Mouse (Mus musculus) colon, adult 2 months (tissue): ENCODE measurements around the gene Usp16. TPM values are rescaled to one million over a fixed set of nuclear protein-coding genes. Genes with fewer than 3 reads are reported as not detected.

Source experiments
- polyA plus RNA-seq: library from polyadenylated mRNA; depleted of rRNA; stranded (reverse); fragments of >200 nt; gene quantifications from 2 replicates; pipeline ENCODE4 v1.2.3, GENCODE M21; 2012; rRNA removed

Usp16 gene
- polyA plus RNA-seq: 10.1 and 15.6 TPM in 2 replicates

DNA sequence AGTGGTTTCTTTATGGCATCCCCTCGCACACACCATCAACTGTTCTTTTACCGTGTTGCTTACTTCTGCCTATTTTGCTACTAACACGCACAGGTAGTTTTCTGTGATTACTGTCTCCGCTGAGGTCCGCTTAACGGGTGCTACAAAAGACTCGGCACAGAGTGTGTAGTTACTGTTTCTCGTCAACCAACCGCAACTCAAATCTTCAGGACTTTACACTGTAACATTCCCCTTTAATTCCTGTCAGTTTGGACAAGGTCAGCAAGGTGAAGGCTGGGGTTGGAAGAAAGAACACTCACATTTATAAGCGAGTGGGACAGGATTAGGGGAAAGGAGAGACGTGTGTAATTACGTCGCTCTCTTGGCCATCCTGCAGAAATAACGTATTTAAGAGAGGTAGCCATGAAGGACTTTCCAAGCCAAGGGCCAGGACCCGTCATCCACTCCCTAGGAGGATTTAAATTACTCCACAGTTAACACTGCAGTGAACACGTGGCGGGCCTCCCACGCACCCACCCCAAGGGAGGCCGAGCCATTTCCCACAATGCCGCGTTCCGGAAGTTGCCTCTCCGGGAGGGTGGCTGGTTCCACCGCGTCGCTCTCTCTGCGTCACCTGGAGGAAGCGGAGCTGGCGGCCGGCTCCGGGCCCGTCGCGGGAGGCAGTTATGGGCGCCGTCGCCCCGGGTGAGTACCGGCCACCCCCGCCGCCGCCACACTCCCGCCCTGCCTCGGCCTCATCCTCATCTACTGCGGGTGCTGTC lies at the start of gene Usp16:
Usp16 (plus strand) TSS at position 285 of the 761 bp plus-strand sequence.

DNA sequence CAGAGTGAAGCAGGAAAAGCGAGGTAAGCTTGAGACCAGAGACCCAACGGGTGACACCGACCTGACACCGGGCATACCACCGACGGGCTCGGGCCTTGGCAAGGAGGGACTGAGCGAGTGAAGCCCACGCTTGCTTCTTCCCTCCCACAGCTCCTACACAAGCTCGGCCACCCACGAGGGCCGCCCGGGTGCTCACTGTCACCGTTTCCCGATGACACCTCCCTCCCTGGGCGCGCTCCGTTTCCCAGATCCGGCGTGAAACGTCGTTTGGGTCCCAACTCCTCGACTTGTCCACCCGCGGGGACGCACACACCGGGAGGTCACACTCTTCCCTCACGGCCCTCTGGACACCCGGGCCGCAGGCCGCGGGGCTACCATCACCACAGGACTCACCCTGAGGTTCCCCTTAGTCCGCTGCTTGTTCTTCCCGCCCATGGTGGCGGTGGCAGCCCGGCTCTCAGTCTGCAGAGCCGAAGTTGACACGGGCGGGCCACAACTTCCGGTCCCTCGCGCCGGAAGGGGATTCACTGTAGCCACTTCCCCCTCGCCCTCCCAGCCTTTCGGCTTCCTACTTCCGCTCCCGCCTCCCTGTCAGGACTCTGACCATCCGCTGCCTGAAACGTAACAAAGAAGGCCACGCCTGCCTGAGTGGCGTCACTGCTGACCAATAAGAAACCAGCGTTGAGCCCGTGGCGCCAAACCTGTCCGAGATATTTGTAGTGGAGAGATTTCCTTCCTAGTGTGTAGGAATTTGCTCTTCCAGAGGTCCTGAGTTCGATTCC lies 22.3 kb upstream of the Usp16 start, which contains the start of gene Ltn1:
Ltn1 (minus strand) TSS at position 580 of the 782 bp plus-strand sequence.

DNA sequence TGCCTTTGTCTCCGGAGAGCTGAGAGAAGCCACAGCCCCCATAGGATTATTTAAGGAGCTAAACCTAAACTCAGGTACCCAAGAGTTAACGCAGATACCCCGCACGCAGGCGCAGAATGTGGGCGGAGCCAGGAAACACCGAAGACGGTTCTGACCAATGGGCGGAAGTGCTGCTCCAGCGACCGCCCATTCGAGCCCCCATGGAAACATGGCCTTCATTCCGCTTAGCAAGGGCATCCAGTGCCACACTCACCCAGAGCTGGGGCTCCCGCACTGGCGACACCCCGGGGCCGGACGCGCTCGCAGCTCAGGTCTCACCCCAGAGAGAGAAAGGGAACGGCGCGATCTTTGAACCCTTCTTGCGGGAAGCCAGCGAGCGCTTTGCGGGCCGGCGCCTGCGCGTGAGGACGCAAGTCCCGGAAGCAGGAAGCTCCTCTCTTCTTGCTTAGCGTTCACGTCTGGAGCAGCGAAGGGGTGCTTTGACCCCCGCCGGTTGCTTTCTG lies 14.3 kb upstream of the Usp16 start, which contains the start of gene Rwdd2b:
Rwdd2b (minus strand) TSS at position 390 of the 503 bp plus-strand sequence.

DNA sequence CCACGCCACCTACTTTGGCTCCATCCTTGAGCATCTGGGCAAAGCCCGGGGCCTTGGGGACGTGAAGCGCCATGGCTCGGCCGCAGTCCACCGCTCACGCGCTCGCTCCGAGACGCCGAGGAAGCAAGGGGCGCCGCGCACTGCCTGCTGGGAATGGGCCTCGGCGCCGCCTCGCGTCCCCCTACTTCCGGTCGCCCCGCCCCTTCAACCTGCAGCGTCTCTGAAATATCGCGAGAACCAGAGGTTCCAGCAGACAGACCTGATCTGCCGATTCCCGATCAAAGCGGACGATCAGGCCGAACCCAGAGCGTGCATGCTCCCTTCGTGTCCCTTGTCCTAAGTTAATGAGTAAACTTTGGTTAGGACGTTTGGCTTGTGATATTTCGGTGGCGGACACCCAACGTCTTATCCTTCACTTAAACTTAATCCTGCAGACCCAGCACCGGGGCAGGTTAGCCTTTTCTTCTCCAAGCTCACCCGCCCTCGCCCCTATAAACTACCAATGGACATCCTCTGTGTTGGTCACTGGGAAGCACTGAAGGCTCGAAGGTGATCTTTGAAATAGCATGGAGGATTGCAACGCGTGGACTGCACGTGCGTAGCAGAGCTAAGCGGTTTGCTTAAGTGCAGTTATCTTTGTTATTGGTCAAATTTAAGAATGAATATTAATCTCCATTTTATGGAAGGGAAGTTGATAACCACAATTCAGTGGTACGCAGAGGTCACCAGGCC lies 41.4 kb downstream of the Usp16 start, which contains the start of gene Cct8:
Cct8 (minus strand) TSS at position 158 of the 732 bp plus-strand sequence.

Other genes with a start within 250 kb of the Usp16 start
- 4.9 and 6.7 TPM in 2 replicates for gene N6amt1, start 100.5 kb upstream of the Usp16 start, polyA plus RNA-seq
- gene Ltn1, start 22.1 kb upstream of the Usp16 start, polyA plus RNA-seq: 2.5 and 2.9 TPM in 2 replicates
- 5.1 and 7.0 TPM in 2 replicates for gene Rwdd2b, start 14.1 kb upstream of the Usp16 start, polyA plus RNA-seq
- gene Cct8, start 41.2 kb downstream of the Usp16 start, polyA plus RNA-seq: 11.4 and 15.0 TPM in 2 replicates
- gene Map3k7cl, start 98.6 kb downstream of the Usp16 start, polyA plus RNA-seq: 0.19 and 0.74 TPM in 2 replicates
- 10.2 and 11.1 TPM in 2 replicates for gene Bach1, start 244.2 kb downstream of the Usp16 start, polyA plus RNA-seq